Mouse (Mus musculus): Measurements from ENCODE around the gene Map3k4. TPM values are rescaled to one million over a fixed set of nuclear protein-coding genes. Genes with fewer than 3 reads are reported as not detected.

Map3k4 gene
- total and polyA plus RNA-seq, 3 experiments, result 12.7 to 22.6 (median 20.9) TPM

DNA sequence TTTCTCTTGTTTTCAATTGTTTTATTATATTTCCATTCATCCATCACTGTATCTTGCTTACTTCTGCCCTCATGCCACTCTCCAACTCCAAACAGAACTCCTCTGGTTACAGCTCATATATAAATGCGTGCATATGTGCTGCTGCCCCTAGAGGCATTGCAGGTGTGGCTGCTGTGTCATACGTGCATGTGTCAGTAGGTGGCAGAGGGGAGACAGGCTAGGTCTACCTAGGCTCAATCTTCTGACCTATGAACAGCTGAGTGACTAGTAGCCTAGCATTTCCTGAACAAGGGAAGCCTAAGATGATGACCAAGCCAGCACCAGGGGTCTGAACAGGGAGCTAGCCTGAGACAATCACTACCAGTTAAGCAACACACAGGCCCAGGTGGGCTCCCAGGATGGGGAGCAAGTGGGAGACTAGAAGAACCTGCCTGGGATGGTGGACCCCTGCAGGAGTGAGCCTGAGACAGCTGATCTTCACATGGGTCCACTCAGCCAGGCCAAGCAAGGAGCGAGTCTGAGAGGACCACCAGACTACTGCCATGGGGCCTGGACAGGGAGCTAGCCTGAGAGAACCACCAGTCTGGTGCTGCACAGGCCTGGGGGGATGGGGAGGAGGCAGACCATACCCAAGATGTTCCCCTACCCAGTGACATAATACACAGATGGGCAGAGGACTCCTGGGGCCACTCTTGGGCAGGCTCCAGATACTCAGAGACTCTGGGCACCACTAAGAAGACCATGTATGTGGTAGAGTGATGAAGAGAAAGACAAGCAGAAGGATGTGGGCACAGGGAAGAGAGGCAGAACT, 17.5 kb downstream of the Map3k4 start:
- H3K9me3 ChIP-seq (replicated peaks; ENCODE audit: low read length), result no peaks in the 10 kb centered on the region
- peaks cover 0 to 25% of the 10 kb centered on the region in 2 experiments for H3K36me3 ChIP-seq (replicated peaks in 1 of 2; ENCODE audit: control insufficient read depth in 1 of 2, insufficient read depth in 1 of 2, low read length in 1 of 2)
- TF ChIP-seq GABPA (IDR thresholded peaks at IDR 0.05; ENCODE audit: insufficient replicate concordance, low read depth, low read length) (no peak), CHD1 (IDR thresholded peaks at IDR 0.05; ENCODE audit: low read depth, low read length) (no peak), CTCF (conservative IDR thresholded peaks at IDR 0.05 in 1 of 2, IDR thresholded peaks at IDR 0.05 in 1 of 2; ENCODE audit: low read depth in 2 of 2, low read length in 2 of 2) (peak; percentile 64 to 100), MYC (IDR thresholded peaks at IDR 0.05; ENCODE audit: low read depth, low read length) (peak; percentile 16; the same call in 1 of the 2 replicates), SMC3 (IDR thresholded peaks at IDR 0.05; ENCODE audit: low read depth, low read length) (peak; percentile 96), KAT2A (IDR thresholded peaks at IDR 0.05; ENCODE audit: insufficient replicate concordance, low read length) (no peak), ZNF384 (IDR thresholded peaks at IDR 0.05; ENCODE audit: low read depth, low read length) (peak; percentile 67), UBTF (IDR thresholded peaks at IDR 0.05; ENCODE audit: low read depth, low read length) (no peak), NELFE (IDR thresholded peaks at IDR 0.05; ENCODE audit: low read depth, low read length) (peak; percentile 78; the same call in 1 of the 2 replicates), ZC3H11A (IDR thresholded peaks at IDR 0.05; ENCODE audit: low read depth, low read length) (peak; percentile 62), RAD21 (IDR thresholded peaks at IDR 0.05; ENCODE audit: low read depth, low read length) (peak; percentile 91), ELF1 (IDR thresholded peaks at IDR 0.05; ENCODE audit: low read depth, low read length) (0 out of 2 replicates have a peak, but pooled peaks have one; percentile 8), TBP (conservative IDR thresholded peaks at IDR 0.05; ENCODE audit: low read depth, low read length) (no peak)
- dilution Hi-C loops (cut with MboI; ENCODE audit: extremely low pct_ligation_motif_present, extremely low pct_unique_long_range_greater_than_20kb, low sequenced_read_pairs) (no loop called here), in situ Hi-C loops (cut with MboI; ENCODE audit: low pct_ligation_motif_present, low pct_unique_long_range_greater_than_20kb, low sequenced_read_pairs) (no loop called here)
- DNase-seq (ENCODE audit: extremely low read depth), result peak; percentile 75
- H3K27ac ChIP-seq (ENCODE audit: insufficient read depth, low read depth), result no peak overlapping the region
- peaks cover 5 to 45% of the 10 kb centered on the region in 2 experiments for H3K4me1 ChIP-seq (ENCODE audit: control insufficient read depth in 1 of 2, insufficient read depth in 2 of 2)
- no peak overlapping the region for H3K4me2 ChIP-seq (ENCODE audit: insufficient read depth, low read depth, poor library complexity, severe bottlenecking)
- no peak overlapping the region for H3K9ac ChIP-seq (ENCODE audit: insufficient read depth, low read depth)
- H3K27me3 ChIP-seq (replicated peaks), result no peaks in the 10 kb centered on the region
- no peaks in the 10 kb centered on the region for H3K79me2 ChIP-seq (replicated peaks; ENCODE audit: control insufficient read depth, extremely low read depth, insufficient read depth, poor library complexity, severe bottlenecking)
- no peak overlapping the region for H3K4me3 ChIP-seq (replicated peaks in 1 of 3; ENCODE audit: low read depth in 2 of 3, low read length in 2 of 3, poor library complexity in 1 of 3)

GRCm38 (mm10) chr17:12300127-12300675, 18.4 kb downstream of the Map3k4 start:
- in situ Hi-C loops (cut with MboI; ENCODE audit: low pct_ligation_motif_present, low pct_unique_long_range_greater_than_20kb, low sequenced_read_pairs), result no loop called here

More at GRCm38 (mm10) chr17:12300127-12300675, 18.4 kb downstream of the Map3k4 start:
- no peak overlapping the region for H3K9ac ChIP-seq (ENCODE audit: insufficient read depth, low read depth)
- no peaks in the 10 kb centered on the region for H3K79me2 ChIP-seq (replicated peaks; ENCODE audit: control insufficient read depth, extremely low read depth, insufficient read depth, poor library complexity, severe bottlenecking)
- no peaks in the 10 kb centered on the region for H3K27me3 ChIP-seq (replicated peaks)
- dilution Hi-C loops (cut with MboI; ENCODE audit: extremely low pct_ligation_motif_present, extremely low pct_unique_long_range_greater_than_20kb, low sequenced_read_pairs), result no loop called here
- H3K36me3 ChIP-seq (replicated peaks in 1 of 2; ENCODE audit: control insufficient read depth in 1 of 2, insufficient read depth in 1 of 2, low read length in 1 of 2), result peaks cover 0 to 27% of the 10 kb centered on the region in 2 experiments
- no peaks in the 10 kb centered on the region for H3K9me3 ChIP-seq (replicated peaks; ENCODE audit: low read length)
- no peak overlapping the region for H3K27ac ChIP-seq (ENCODE audit: insufficient read depth, low read depth)
- TF ChIP-seq ZNF384 (IDR thresholded peaks at IDR 0.05; ENCODE audit: low read depth, low read length) (no peak), IRF4 (IDR thresholded peaks at IDR 0.05; ENCODE audit: low read depth, low read length) (no peak), JUN (IDR thresholded peaks at IDR 0.05; ENCODE audit: insufficient read depth, low read depth, low read length) (no peak), CTCF (conservative IDR thresholded peaks at IDR 0.05 in 1 of 2, IDR thresholded peaks at IDR 0.05 in 1 of 2; ENCODE audit: low read depth in 2 of 2, low read length in 2 of 2) (no peak), KAT2A (IDR thresholded peaks at IDR 0.05; ENCODE audit: insufficient replicate concordance, low read length) (no peak)
- H3K4me2 ChIP-seq (ENCODE audit: insufficient read depth, low read depth, poor library complexity, severe bottlenecking), result no peak overlapping the region
- no peak overlapping the region for H3K4me3 ChIP-seq (replicated peaks in 1 of 3; ENCODE audit: low read depth in 2 of 3, low read length in 2 of 3, poor library complexity in 1 of 3)
- DNase-seq (ENCODE audit: extremely low read depth), result no peak
- H3K4me1 ChIP-seq (ENCODE audit: control insufficient read depth in 1 of 2, insufficient read depth in 2 of 2), result peaks cover 5 to 36% of the 10 kb centered on the region in 2 experiments
